Mouse (Mus musculus): Measurements from ENCODE around the gene Pkp2.
A peak's percentile ranks its signal among the peaks of the same experiment; 100 is the strongest.

DNA sequence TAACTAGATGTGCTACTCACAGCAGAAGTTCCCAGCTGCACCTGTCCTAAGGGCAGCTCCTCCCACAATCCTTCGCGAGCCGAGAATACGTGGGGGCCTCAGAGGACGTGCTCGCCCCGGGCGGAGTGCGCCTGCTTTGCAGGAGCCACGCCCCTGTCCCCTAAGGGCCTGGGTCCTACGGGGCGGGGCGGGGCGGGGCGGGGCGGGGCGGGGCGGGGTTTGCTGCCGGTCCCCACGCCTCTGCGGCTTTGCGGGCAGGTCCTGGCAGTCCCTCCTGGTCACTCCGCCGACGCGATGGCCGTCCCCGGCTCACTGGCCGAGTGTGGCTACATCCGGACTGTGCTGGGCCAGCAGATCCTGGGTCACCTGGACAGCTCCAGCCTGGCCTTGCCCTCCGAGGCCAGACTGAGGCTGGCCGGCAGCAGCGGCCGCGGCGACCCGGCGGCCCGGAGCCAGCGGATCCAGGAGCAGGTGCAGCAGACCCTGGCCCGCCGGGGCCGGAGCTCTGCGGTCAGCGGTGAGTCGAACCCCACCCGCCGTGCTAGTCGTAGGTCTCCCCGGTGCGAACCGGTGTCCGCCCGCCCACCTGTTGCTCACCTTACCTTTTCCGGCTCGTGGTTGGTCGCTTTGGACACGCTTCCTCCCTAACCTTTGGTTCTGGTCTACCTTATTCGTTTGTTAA is at the start of gene Pkp2:
- peak; percentile 89 for TF ChIP-seq POLR2A (IDR thresholded peaks at IDR 0.05; ENCODE audit: insufficient read depth, low read length)
- peak; percentile 74; the same call in 1 of the 2 replicates for TF ChIP-seq EP300 (IDR thresholded peaks at IDR 0.05; ENCODE audit: insufficient read depth, low read depth, low read length)
